Mouse (Mus musculus): ENCODE results near the gene Bhlhe23.

DNA sequence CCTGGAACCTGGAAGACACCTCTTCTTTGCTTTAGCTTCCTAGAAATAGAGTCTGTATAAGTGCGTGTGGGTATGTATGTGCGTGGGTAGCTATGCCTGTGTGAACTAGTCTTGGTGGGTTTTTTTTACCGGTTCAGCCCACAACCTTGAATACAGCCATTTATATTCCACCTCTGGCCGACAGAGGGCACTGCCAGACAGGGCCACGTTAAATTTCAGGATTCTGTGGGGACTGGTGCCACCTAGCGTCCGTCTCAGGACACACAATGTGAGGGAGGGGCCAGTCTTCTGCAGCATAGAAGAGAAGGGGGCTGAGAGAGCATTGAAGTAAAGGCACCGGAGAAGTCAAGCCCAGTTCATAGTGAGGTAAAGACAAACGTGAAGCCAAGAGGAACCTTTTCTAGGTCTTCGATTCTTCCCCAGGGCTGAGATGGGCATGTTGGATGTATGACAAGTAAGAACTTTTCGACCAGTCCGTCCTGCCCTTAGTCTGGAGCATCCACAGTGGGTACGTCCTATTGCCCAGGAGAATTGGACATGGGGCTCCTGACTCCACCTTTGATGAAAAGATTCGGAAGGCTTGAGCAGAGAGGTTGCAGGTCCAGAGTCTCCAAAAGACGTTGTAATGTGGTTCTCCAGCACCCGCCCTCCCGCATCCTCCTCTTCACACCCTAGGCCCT lies 31.3 kb downstream of the Bhlhe23 start:
- TF ChIP-seq CTCF (IDR thresholded peaks at IDR 0.05; ENCODE audit: insufficient read depth, low read depth, low read length) (peak; percentile 99), POLR2A (IDR thresholded peaks at IDR 0.05; ENCODE audit: insufficient read depth, low read depth, low read length) (no peak)

Measured in olfactory bulb, adult 2 months (tissue).